Mouse (Mus musculus) CD4-positive helper T cell, adult 2 months (primary cell): ENCODE results near the gene Abcc2.
A peak's percentile ranks its signal among the peaks of the same experiment; 100 is the strongest.

Source experiments
- DNase-seq: peaks from one replicate; pipeline ENCODE4 v3.0.0-alpha.2; 2012; ENCODE audit warnings: low read depth, missing footprints, low spot score

The Abcc2 gene

GRCm38 (mm10) chr19:43781980-43782379, at the start of gene Abcc2:
Abcc2 (plus strand) TSS chr19:43782192.
- no peak for DNase-seq

- DNase-seq: no peak
Observed at GRCm38 (mm10) chr19:43738409-43738808, 43.6 kb upstream of the Abcc2 start.

- DNase-seq: no peak
Observed at GRCm38 (mm10) chr19:43743401-43743800, 38.6 kb upstream of the Abcc2 start.

- DNase-seq: no peak
Observed at GRCm38 (mm10) chr19:43745740-43746139, 36.3 kb upstream of the Abcc2 start.

- DNase-seq: no peak
Observed at GRCm38 (mm10) chr19:43747877-43748276, 34.1 kb upstream of the Abcc2 start.

GRCm38 (mm10) chr19:43750008-43750407, 32.0 kb upstream of the Abcc2 start:
- no peak for DNase-seq

GRCm38 (mm10) chr19:43752489-43753225, 29.3 kb upstream of the Abcc2 start, which contains the start of the genes Cutc and Cox15:
Cutc (plus strand) TSS chr19:43752996.
Cox15 (minus strand) TSS chr19:43753000.
- DNase-seq: peak; percentile 98

GRCm38 (mm10) chr19:43753226-43753835, 28.7 kb upstream of the Abcc2 start:
- DNase-seq: peak; percentile 91

- DNase-seq: no peak
Observed at GRCm38 (mm10) chr19:43754237-43754636, 27.8 kb upstream of the Abcc2 start.

- DNase-seq: no peak
Observed at GRCm38 (mm10) chr19:43754872-43755271, 27.1 kb upstream of the Abcc2 start.

- peak; percentile 76 for DNase-seq
Observed at GRCm38 (mm10) chr19:43760504-43760903, 21.5 kb upstream of the Abcc2 start.

GRCm38 (mm10) chr19:43761543-43762256, 20.3 kb upstream of the Abcc2 start:
- no peak for DNase-seq

GRCm38 (mm10) chr19:43762410-43762809, 19.6 kb upstream of the Abcc2 start:
- DNase-seq: no peak

GRCm38 (mm10) chr19:43766451-43766850, 15.5 kb upstream of the Abcc2 start:
- no peak for DNase-seq

- no peak for DNase-seq
Observed at GRCm38 (mm10) chr19:43767549-43768322, 14.3 kb upstream of the Abcc2 start.

GRCm38 (mm10) chr19:43769366-43769960, 12.5 kb upstream of the Abcc2 start:
- DNase-seq: no peak

- DNase-seq: no peak
Observed at GRCm38 (mm10) chr19:43770584-43770983, 11.4 kb upstream of the Abcc2 start.

GRCm38 (mm10) chr19:43771499-43771969, 10.5 kb upstream of the Abcc2 start:
- peak; percentile 39 for DNase-seq

GRCm38 (mm10) chr19:43772311-43772710, 9.7 kb upstream of the Abcc2 start:
- DNase-seq: no peak

GRCm38 (mm10) chr19:43775433-43775832, 6.6 kb upstream of the Abcc2 start:
- DNase-seq: no peak

- DNase-seq: no peak
Observed at GRCm38 (mm10) chr19:43776561-43776960, 5.4 kb upstream of the Abcc2 start.
